Mouse (Mus musculus) heart, adult 2 months (tissue): ENCODE measurements around the gene Sumf2.

ENCODE experiments used
- CTCF ChIP-seq: fragments of 200-600 bp; IDR thresholded peaks from 2 replicates; pipeline ENCODE4 v1.8.1; 2022; ENCODE audit warnings: antibody characterized with exemption, mild to moderate bottlenecking, moderate library complexity
- EP300 ChIP-seq: fragments of 200-500 bp; IDR thresholded peaks from 2 replicates; pipeline ENCODE4 v1.6.1; 2011; ENCODE audit warnings: low read depth, low read length, control low read depth; ENCODE audit not compliant: insufficient read depth
- POLR2A ChIP-seq: fragments of 200-500 bp; IDR thresholded peaks from 2 replicates; pipeline ENCODE4 v1.6.1; 2011; ENCODE audit warnings: mild to moderate bottlenecking, low read depth, low read length, control low read depth; ENCODE audit not compliant: insufficient read depth

GRCm38 (mm10) chr5:129909147-129909546, 62.4 kb downstream of the Sumf2 start:
- no peak for TF ChIP-seq POLR2A
- no peak for TF ChIP-seq EP300
- TF ChIP-seq CTCF: no peak
